Mouse (Mus musculus) stomach, embryonic 14.5 days (tissue): ENCODE results near the gene Zfp697. TPM values are rescaled to one million over a fixed set of nuclear protein-coding genes. Genes with fewer than 3 reads are reported as not detected.

ENCODE experiments used
- ATAC-seq: fragments of 200-750 bp; cut with Nextera tagmentation; 2 replicates; pipeline ENCODE4 v1.8.0; 2017; ENCODE audit warnings: low read depth, moderate TSS enrichment; ENCODE audit not compliant: insufficient number of reproducible peaks, insufficient read depth, low FRiP score
- H3K27ac ChIP-seq: fragments of 300-500 bp; sonication (generic); 2 replicates; pipeline ENCODE4 v1.5.1; 2014; ENCODE audit warnings: mild to moderate bottlenecking, low read length, moderate library complexity, mixed read lengths
- H3K27me3 ChIP-seq: fragments of 300-500 bp; sonication (generic); 2 replicates; pipeline ENCODE4 v1.6.1; 2014; ENCODE audit warnings: low read length, control low read depth, mixed read lengths; ENCODE audit not compliant: control insufficient read depth, insufficient read depth
- H3K36me3 ChIP-seq: fragments of 300-500 bp; sonication (generic); 2 replicates; pipeline ENCODE4 v1.6.1; 2014; ENCODE audit warnings: mild to moderate bottlenecking, control low read depth, low read length, moderate library complexity, mixed read lengths; ENCODE audit not compliant: control insufficient read depth, insufficient read depth
- H3K4me1 ChIP-seq: fragments of 300-500 bp; sonication (generic); 2 replicates; pipeline ENCODE4 v1.6.1; 2014; ENCODE audit warnings: low read length, control low read depth, mixed read lengths; ENCODE audit not compliant: control insufficient read depth, insufficient read depth
- H3K4me2 ChIP-seq: fragments of 300-500 bp; sonication (generic); replicated peaks from 2 replicates; pipeline ENCODE4 v1.6.1; 2014; ENCODE audit warnings: low read depth, low read length, control low read depth
- H3K4me3 ChIP-seq: fragments of 300-500 bp; sonication (generic); 2 replicates; pipeline ENCODE4 v1.5.1; 2014; ENCODE audit warnings: low read depth, low read length, control low read depth
- H3K9ac ChIP-seq: fragments of 300-500 bp; sonication (generic); replicated peaks from 2 replicates; pipeline ENCODE4 v1.6.1; 2014; ENCODE audit warnings: low read depth, mild to moderate bottlenecking, control low read depth, low read length, moderate library complexity, mixed read lengths
- H3K9me3 ChIP-seq: fragments of 300-500 bp; sonication (generic); 2 replicates; pipeline ENCODE4 v1.6.1; 2016; ENCODE audit warnings: low read depth, low read length, control low read depth; ENCODE audit not compliant: control insufficient read depth
- WGBS: fragments of 180-500 bp; shearing (Covaris S2); extraction: QIAGEN DNeasy Blood & Tissue Kit; methylation state at CpG from one replicate; pipeline ENCODE4 v1.1.7; 2014; 5-methylcytosine and 5-hydroxymethylcytosine counted together
- polyA plus RNA-seq: library from polyadenylated mRNA; unstranded; fragments of >200 nt; fragmentation: Nextera tagmentation; extraction: Ambion mirVana; gene quantifications from 2 replicates; pipeline ENCODE4 v1.2.1, GENCODE M21; 2014

Gene Zfp697
- polyA plus RNA-seq, 1 experiment from 2014 or later = 10.1 TPM

- Histone ChIP-seq H3K36me3 (no peaks in the 10 kb centered on the region), H3K4me1 (no peaks in the 10 kb centered on the region), H3K9ac (no peak overlapping the region), H3K4me3 (no peak overlapping the region), H3K27me3 (no peaks in the 10 kb centered on the region), H3K4me2 (no peak overlapping the region), H3K9me3 (no peaks in the 10 kb centered on the region), H3K27ac (no peak overlapping the region)
- 41% methylated on average over 2 of the region's 2 CpGs for WGBS
- ATAC-seq = no peak
Measured at GRCm38 (mm10) chr3:98362753-98363152, 19.5 kb upstream of the Zfp697 start.

GRCm38 (mm10) chr3:98366086-98366485 lies 16.2 kb upstream of the Zfp697 start:
- Histone ChIP-seq H3K4me3 (no peak overlapping the region), H3K27ac (no peak overlapping the region), H3K27me3 (no peaks in the 10 kb centered on the region), H3K9me3 (no peaks in the 10 kb centered on the region), H3K4me2 (no peak overlapping the region), H3K4me1 (no peaks in the 10 kb centered on the region), H3K36me3 (no peaks in the 10 kb centered on the region), H3K9ac (no peak overlapping the region)
- no peak for ATAC-seq
- 84% methylated on average over 3 of the region's 3 CpGs for WGBS

DNA sequence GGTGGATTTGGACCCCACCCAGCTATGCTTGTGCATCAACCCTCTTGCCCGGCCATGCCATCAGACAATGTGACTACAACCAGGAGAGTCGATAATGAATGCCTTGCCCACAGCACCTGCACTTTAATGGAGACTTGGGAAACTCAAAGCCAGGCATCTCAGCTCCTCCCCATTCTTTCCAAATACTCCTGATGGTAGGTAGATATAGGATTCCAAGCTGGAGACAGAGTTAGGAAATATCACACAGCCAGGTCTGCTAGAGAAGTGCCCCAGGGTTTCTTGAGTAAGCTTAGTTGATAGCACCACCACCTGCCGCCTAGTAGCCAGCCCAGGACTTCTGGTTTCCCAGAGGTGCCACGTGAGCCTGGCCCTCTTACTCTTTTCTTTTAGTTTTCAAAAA lies 15.4 kb upstream of the Zfp697 start:
- Histone ChIP-seq H3K36me3 (no peaks in the 10 kb centered on the region), H3K4me2 (no peak overlapping the region), H3K9me3 (no peaks in the 10 kb centered on the region), H3K27ac (no peak overlapping the region), H3K4me1 (no peaks in the 10 kb centered on the region), H3K4me3 (no peak overlapping the region), H3K9ac (no peak overlapping the region), H3K27me3 (no peaks in the 10 kb centered on the region)
- 79% methylated on average over 4 of the region's 4 CpGs for WGBS
- ATAC-seq = no peak

DNA sequence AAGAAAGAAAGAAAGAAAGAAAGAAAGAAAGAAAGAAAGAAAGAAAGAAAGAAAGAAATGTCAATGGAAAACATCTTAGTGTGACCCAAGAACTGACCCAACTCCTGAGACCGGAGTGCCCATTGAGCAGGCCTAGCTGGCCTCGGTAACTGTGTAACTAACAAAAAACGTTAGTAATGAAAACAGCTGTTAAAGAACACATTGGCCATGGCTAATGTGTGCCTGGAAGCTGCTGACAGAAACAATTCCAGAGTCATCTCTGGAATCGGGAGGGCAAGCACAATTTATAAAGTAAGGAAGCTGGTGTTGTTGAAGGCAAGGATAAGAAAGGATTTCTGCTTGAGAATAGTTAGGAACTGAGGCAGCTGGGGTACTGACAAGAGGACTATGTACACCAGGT lies 14.0 kb upstream of the Zfp697 start:
- H3K4me1 ChIP-seq = no peaks in the 10 kb centered on the region
- no peak overlapping the region for H3K9ac ChIP-seq
- no peak overlapping the region for H3K4me2 ChIP-seq
- no peak overlapping the region for H3K4me3 ChIP-seq
- H3K27me3 ChIP-seq = no peaks in the 10 kb centered on the region
- H3K9me3 ChIP-seq = no peaks in the 10 kb centered on the region
- WGBS = 58% methylated on average over 4 of the region's 4 CpGs
- no peak for ATAC-seq
- H3K36me3 ChIP-seq = no peaks in the 10 kb centered on the region
- H3K27ac ChIP-seq = no peak overlapping the region

DNA sequence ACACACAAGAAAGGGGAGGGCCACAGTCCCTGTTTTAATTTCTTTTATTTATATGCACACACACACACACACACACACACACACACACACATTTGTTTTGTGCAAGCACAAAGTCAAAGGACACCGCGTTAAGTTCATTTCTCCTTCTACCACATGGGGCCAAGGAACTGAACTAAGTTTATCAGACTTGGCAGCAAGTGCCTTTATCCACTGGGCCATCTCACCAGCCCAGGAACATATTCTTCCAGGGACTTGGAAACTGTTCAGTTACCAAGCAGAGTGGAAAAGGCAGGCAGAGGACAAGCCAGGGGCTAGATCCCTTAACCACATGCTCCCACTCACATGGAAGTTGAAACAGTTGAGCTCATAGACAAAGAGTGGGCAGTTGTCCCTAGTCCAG lies 13.5 kb upstream of the Zfp697 start:
- no peak overlapping the region for H3K9ac ChIP-seq
- no peaks in the 10 kb centered on the region for H3K4me1 ChIP-seq
- no peaks in the 10 kb centered on the region for H3K36me3 ChIP-seq
- H3K27ac ChIP-seq = no peak overlapping the region
- no peak overlapping the region for H3K4me3 ChIP-seq
- no peak overlapping the region for H3K4me2 ChIP-seq
- 96% methylated on average over 2 of the region's 2 CpGs for WGBS
- no peaks in the 10 kb centered on the region for H3K9me3 ChIP-seq
- ATAC-seq = no peak
- no peaks in the 10 kb centered on the region for H3K27me3 ChIP-seq

DNA sequence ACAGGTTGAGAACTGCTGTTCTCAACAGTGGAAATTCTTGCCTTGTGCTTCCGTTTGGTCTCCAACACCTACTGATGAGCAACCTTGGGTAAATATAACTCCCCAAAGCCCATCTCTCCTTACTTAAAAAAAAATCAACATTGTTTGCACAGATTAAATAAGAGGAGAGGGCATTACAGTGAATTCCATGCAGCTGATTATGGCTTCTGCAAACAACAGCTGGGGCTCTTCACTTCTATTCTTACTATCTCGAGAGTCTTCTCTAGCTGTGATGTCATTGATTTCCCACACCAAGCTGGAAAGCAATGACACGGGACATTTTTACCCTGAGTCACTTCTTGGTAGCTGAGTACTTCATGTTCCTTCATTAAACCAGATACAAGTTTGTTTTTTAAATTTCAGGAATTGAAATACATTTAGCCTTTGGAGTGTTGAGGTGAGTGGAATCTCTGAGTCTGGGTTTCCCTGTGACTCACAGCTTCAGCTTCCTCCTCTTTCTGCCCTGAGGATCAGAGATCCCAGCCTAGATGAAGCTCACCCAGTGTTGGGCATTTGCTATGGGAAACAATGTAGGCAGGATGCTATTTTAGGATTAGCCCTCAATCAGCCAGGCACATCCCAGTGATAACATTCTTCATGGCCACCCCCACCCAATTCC lies 8.1 kb upstream of the Zfp697 start:
- Histone ChIP-seq H3K4me3 (no peak overlapping the region), H3K9ac (no peak overlapping the region), H3K36me3 (no peaks in the 10 kb centered on the region), H3K9me3 (no peaks in the 10 kb centered on the region), H3K4me1 (no peaks in the 10 kb centered on the region; the same call in 1 of the 2 replicates), H3K4me2 (no peak overlapping the region), H3K27me3 (no peaks in the 10 kb centered on the region), H3K27ac (no peak overlapping the region)
- WGBS = 48% methylated on average over 3 of the region's 3 CpGs
- no peak for ATAC-seq

- no peak overlapping the region for H3K9ac ChIP-seq
- H3K27ac ChIP-seq = no peak overlapping the region
- no peaks in the 10 kb centered on the region for H3K36me3 ChIP-seq
- no peak overlapping the region for H3K4me3 ChIP-seq
- H3K27me3 ChIP-seq = no peaks in the 10 kb centered on the region
- no peak for ATAC-seq
- no peaks in the 10 kb centered on the region for H3K9me3 ChIP-seq
- WGBS = 82% methylated on average over 5 of the region's 5 CpGs
- no peaks in the 10 kb centered on the region; the same call in 1 of the 2 replicates for H3K4me1 ChIP-seq
- H3K4me2 ChIP-seq = no peak overlapping the region
Measured at GRCm38 (mm10) chr3:98374980-98375379, 7.3 kb upstream of the Zfp697 start.

DNA sequence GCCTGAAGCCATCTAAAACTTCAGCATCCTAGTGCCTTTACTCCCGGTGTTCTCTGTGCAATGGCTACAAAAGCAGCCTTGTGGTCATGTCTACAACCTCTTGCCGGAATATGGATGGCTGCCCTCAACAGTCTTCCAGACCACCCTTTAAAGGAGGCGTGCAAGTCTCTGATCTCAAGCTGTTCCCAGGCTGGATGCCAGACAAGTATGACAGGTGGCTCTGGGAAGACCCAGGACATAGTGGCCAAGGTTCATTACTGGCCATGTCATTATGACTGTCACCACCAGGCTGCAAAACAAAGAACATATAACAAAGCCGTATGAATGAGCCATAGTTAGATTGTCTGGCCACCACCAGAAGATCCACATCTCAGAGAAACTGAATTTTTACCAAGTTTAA lies 4.0 kb upstream of the Zfp697 start:
- no peak overlapping the region for H3K4me3 ChIP-seq
- no peaks in the 10 kb centered on the region for H3K27me3 ChIP-seq
- no peaks in the 10 kb centered on the region for H3K36me3 ChIP-seq
- WGBS = 85% methylated on average over 4 of the region's 4 CpGs
- no peak overlapping the region for H3K4me2 ChIP-seq
- no peak overlapping the region for H3K27ac ChIP-seq
- no peak for ATAC-seq
- no peaks in the 10 kb centered on the region for H3K9me3 ChIP-seq
- peaks cover 3% of the 10 kb centered on the region; the same call in 1 of the 2 replicates for H3K4me1 ChIP-seq
- no peak overlapping the region for H3K9ac ChIP-seq

GRCm38 (mm10) chr3:98379236-98379635 lies 3.0 kb upstream of the Zfp697 start:
- WGBS = 1% methylated on average over 7 of the region's 7 CpGs
- Histone ChIP-seq H3K27ac (no peak overlapping the region), H3K4me1 (peaks cover 9% of the 10 kb centered on the region; the same call in 1 of the 2 replicates), H3K9me3 (no peaks in the 10 kb centered on the region), H3K27me3 (no peaks in the 10 kb centered on the region), H3K4me2 (no peak overlapping the region), H3K4me3 (no peak overlapping the region), H3K36me3 (no peaks in the 10 kb centered on the region), H3K9ac (no peak overlapping the region)
- no peak for ATAC-seq
